Mouse (Mus musculus): ENCODE measurements around the gene Utrn. TPM values are rescaled to one million over a fixed set of nuclear protein-coding genes. Genes with fewer than 3 reads are reported as not detected.

Utrn gene
- total RNA-seq, 2 experiments from 2014 or later = 61.6 to 61.7 TPM

DNA sequence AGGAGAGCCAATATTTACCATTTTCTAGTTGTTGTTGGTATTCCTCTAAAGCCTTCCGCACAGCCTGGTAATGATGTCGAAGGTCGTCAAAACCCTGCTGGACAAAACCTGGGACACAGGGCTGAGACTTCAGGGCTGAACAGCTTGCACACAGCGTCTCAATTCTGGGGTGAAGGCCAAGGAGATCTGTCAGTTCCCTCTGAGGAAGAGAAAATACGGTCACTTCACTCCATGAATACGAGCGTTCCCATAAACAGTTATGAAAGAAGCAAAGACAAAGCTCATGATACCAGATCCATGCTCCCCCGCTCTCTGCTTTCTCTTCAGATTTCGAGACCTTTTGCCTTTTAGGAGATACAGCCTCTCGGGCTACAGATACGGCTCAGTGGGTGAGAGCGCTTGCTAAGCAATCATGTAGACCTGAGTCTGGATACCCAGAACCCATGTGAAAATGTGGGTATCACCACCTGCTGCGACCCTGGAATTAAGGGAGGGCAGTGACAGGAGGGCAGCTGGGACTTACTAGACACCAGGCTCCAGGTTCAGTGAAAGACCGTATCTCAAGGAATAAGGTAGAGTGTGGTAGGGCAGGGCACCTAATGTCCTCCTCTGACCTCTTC is 155.8 kb downstream of the Utrn start:
- DNase-seq (ENCODE audit: low spot score in 2 of 2) = no peak
- intact Hi-C loops (cut with DNase I) = no loop called here

DNA sequence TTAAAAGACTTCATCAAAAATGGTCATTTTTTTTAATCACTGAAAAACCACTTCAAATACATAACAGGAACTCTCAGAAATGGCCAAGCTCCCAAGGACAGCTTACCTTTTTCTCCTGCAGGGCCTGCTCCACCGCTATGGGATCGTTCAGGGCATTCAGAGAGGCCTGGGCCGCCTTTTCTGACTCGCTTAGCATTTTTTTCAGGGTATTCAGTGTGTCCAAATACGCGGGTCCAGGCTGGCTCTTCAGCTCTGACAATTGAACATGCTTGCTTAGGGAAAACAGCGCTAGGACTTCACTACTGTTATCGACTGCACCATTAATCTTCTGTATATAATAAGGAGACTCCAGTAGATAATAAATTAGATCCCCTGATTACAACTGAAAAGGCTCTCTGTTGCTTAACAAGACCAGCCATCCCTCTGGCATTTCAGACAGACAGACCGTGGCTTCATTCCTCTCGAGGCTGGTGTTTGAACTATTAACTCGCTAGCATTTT is 157.8 kb downstream of the Utrn start:
- no peak for DNase-seq (ENCODE audit: low spot score in 2 of 2)
- intact Hi-C loops (cut with DNase I) = no loop called here

DNA sequence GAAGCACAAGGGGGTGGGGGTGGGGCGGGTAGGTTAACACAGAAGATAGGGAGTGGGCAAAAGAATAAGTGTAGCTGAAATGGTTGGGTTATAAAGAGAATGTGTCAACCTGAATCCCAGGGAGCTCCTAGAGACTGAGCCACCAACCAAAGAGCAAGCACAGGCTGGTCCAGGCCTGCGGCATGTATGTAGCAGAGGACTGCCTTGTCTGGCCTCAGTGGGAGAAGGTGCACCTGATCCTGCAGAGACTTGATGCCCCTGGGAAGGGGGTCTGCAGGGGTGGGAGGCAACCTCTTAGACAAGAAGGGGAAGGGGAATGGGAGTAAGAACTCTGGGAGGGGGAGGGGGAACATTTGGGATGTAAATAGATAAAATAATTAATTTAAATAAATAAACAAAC is 162.6 kb downstream of the Utrn start:
- DNase-seq (ENCODE audit: low spot score in 2 of 2) = no peak
- intact Hi-C loops (cut with DNase I) = no loop called here

DNA sequence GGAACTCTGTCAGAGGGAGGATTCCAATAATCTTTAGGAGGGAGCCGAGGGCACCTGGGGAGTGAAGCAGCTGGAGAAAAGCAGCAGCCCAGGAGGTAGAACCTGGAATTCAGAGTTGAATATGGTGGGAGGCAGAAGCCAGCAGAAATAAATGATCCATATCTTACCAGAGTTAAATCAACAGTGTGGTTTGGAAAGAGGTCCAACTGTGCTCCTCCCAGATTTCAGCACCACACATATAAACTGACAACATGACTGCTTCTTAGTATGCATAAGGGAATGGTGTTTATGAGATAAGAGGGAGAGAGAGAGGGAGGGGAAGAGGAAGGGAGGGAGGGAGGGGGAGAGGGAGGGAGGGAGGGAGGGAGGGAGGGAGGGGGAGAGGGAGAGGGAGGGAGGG is 163.2 kb downstream of the Utrn start:
- no peak for DNase-seq (ENCODE audit: low spot score in 2 of 2)
- intact Hi-C loops (cut with DNase I) = no loop called here

DNA sequence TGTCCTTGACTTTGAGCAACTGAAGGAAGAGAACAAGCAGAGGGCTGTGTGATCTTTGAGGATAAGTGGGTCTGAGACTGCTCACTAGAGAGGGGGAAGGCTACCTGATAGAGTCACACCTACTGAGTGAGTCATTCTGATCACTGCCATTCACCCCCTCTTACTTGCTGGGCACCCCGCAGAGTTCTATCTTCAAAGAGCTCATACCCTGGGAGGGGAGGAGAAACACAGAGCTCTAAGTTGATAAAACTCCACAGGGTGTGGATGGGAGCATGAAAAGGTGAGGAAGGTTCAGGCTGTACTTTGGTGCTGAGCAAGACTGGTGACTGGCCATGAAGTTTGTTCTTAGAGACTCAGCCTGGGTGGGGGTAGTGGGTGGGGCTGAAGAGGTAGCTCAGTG is 164.9 kb downstream of the Utrn start:
- intact Hi-C loops (cut with DNase I) = no loop called here
- DNase-seq (ENCODE audit: low spot score in 2 of 2) = no peak

DNA sequence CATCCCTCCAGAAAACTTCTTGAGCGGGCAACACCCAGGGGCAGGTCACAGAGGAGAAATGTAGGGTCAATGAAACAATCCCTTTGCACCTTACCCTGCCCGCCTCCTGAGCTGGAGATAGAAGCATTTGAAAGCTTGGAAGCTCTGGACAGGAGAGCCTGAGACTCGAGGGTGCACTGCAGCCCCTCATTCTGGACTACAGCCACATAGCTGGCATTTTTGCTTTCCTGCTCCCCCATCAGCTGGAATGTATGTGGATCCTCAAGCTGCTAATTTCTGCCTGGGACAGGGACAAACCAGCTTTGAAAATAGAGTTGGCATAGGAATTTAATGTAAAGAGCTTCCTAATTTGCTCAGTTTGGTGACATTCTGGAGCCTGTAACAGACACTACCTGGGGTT is 165.6 kb downstream of the Utrn start:
- DNase-seq (ENCODE audit: low spot score in 2 of 2) = no peak
- intact Hi-C loops (cut with DNase I) = no loop called here

DNA sequence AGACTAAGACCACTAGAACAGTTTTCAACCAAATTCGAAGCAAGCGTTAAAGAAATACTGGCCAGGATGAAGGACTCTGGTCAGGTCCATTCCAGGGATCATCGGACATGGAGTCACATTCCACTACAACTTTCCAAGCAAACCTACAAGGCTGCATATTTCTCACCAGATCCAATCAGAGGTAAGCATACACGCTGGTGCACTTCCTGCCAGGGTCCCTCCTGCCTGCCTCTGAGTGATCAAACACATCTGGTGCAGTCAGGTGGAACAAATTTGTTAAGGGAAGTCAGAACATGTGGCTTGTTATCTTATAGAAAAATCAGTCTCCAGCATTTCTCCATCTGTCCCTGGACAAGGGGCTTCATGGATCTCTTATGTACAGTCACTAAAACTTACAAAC is 167.0 kb downstream of the Utrn start:
- intact Hi-C loops (cut with DNase I) = no loop called here
- DNase-seq (ENCODE audit: low spot score in 2 of 2) = no peak

DNA sequence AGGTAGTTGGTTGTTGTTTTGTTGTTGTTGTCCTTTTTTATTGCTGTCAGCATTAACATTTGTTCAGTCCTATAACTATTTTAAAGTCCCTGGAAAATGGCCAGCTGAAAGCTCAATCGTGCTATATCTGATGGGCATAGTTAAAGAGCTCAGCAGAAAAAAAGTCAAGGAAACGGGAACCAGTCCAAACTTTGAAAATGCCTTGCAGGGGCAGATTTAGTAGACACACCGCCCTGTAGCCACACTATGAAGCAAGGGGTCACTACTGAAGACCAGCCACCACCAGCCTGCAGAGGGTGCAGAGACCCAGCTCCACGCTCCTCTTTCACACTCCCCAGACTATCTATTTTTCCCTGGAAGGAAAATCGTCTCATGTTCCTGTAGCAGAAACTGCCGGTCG is 167.5 kb downstream of the Utrn start:
- DNase-seq (ENCODE audit: low spot score in 2 of 2) = no peak
- intact Hi-C loops (cut with DNase I) = no loop called here

DNA sequence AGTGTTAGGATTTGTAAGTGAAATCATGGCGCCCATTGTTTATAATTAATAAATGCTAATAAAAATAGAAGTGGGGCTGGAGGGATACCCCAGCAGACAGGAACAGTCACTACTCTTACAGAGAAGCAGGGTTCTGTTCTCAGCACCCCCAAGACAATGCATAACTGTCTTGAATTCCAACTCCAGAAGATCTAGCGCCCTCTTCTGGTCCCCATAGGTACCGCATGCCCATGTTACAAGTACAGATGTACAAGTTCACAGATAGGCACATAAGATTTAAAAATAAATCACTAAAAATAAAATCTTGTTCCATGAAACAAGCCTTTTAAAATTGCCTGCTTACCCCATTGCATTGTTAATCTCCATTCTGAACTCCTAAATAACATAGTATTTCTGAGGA is 168.6 kb downstream of the Utrn start:
- no peak for DNase-seq (ENCODE audit: low spot score in 2 of 2)
- intact Hi-C loops (cut with DNase I) = no loop called here

DNA sequence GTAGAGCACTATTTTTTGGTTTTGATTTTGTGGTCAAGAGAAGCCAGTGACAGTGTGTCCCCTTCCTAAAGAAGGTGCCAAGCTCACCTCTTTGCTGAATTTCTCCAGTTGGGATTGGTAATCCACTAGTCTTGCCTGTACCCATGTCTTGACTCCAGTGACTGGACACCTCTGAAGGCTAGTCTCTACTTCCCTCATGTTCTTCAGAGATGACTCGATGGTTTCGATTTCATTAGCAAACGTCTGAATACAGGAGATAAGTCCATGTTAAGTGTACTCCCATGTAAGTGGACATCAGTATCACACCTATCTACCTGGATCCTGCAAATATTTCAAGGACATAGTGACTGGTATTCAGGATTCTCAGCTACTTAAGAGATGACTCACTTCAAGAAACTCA is 171.3 kb downstream of the Utrn start:
- intact Hi-C loops (cut with DNase I) = no loop called here
- no peak for DNase-seq (ENCODE audit: low spot score in 2 of 2)

DNA sequence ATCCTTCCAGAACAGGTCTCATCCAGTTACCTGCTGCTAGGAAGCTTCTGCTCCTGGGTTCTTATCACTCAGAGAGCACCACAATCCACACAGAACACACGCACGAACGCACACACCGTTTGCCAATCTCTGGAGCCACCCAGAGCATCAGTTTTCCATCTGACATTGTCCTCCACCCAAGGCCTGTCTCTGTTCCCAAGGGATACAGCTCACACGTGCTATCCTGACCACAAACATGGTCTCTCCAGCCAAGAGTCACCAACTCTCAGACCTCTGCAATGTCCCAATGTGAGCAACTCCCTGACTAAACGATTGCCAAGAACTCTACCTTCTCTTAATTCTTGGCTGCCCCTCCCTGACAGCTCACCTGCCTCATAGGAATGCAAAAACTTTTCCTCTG is 172.5 kb downstream of the Utrn start:
- intact Hi-C loops (cut with DNase I) = no loop called here
- no peak for DNase-seq (ENCODE audit: low spot score in 2 of 2)

DNA sequence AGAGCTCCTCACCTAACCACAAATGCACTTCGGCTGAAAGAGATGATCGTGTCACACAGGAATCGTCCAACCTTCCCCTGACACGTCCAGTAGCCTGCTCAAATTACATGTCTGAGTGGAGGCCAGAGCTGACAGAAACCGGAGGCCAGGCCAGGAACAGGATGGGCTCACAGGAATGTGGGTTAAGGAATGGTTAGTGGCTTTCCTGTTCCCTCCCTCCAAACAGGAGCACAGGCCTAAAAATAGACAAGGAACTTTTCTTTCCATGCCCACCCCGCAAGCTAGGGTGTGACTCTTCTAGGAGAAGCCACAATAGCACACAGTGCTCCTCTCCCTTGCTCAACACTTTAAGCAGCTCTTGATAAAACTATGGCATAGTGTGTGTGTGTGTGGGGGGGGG is 174.4 kb downstream of the Utrn start:
- DNase-seq (ENCODE audit: low spot score in 2 of 2) = no peak
- intact Hi-C loops (cut with DNase I) = loop anchor here (5.0 kb wide), 2 partner anchors 228 to 298 kb away; no protein-coding TSS in a partner anchor

DNA sequence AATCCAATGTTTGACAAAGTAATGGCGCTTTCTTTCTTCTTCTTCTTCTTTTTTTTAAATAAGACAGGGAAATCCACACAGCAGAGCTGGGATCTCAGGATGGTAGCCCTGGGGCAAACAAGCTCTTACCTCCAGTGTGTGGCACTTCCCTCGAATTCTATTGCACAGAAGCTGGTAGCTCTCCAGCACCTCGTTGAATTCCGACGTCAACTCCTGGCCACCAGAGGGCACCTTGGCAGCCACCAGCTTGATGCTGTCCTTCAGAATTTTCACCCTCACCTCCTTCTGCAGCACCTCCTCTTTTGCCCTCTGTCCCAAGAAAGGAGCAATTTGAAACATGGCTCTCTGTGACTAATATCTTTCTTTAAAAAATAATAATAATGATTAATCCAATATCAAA is 178.6 kb downstream of the Utrn start:
- intact Hi-C loops (cut with DNase I) = loop anchor here (5.0 kb wide), 2 partner anchors 232 to 302 kb away; no protein-coding TSS in a partner anchor
- peak; percentile 36 to 40 for DNase-seq (ENCODE audit: low spot score in 2 of 2)

DNA sequence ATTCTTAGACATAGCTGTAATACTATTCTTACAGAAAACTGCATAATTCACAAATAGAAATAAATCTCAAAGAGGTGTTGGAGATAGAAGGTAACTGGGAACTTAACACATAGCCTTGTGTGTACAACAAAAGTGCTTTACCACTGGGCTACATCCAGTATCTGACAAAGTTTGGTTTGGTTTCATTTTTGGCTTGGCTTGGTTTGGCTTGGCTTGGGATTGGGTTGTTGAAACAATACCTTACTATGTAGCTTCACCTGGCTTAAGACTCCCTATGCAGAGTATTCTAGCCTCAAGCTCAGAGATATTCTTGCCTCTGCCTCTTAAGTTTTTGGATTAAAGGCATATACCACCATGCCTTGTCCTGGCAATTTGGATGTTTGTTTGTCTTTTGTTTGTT is 183.5 kb downstream of the Utrn start:
- intact Hi-C loops (cut with DNase I) = no loop called here
- DNase-seq (ENCODE audit: low spot score in 2 of 2) = no peak

DNA sequence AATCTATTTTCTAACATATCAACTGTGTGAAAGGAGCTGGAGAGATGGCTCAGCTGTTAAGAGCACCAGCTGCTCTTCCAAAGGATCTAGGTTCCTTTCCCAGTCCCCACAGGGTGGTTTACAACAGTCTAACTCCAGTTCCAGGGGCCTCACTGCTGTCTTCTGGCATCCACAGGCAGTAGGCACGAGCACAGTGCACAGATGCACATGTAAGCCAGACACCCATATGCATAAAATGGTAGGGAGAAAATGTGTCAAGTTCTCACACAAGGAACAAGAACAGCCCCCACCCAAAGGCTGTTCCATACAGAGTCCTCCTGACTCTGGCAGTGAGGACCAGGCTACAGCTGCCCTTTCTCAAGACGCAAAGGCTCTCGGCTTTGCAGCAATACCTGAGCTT is 185.1 kb downstream of the Utrn start:
- intact Hi-C loops (cut with DNase I) = no loop called here

DNA sequence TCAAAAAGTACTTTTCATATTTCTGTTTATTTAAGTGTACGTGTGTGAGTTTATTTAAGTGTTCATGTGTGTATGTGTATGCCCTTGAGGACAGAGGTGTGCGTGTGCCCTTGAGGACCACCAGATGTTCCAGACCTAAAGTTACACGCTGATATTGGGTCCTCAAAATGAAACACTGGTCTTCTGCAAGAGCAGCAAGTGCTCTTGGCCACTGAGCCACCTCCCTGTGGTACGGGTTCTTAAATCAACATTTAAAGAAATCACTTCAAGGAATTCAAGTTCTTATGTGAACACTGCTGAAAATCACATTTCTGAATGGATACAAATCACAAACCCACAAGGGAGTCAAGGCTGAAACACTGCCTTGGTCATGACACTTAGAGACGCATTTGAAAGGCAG is 195.9 kb downstream of the Utrn start:
- DNase-seq (ENCODE audit: low spot score in 2 of 2) = no peak
- intact Hi-C loops (cut with DNase I) = no loop called here

More for the DNA sequence above, 185.1 kb downstream of the Utrn start:
- DNase-seq (ENCODE audit: low spot score in 2 of 2) = peak; percentile 7 to 10

DNA sequence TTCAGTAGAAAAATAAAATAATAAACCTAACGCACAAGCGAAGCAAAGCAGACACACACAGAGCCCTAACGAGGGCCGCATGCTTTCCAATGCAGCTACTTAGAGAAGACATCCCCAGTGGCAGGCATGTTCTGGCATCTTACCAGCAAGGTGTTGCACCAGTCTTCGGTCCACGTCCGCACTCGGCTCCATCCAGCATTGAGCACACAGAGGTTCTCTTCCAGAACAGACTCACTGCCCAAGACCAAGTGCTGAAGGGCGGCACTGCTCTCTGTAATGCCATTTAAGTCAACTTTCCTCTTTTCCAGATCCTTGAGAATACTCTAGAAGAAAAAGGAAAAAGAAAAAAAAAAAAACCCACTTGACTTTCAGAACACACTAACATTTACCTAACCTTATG is 197.6 kb downstream of the Utrn start:
- intact Hi-C loops (cut with DNase I) = no loop called here
- DNase-seq (ENCODE audit: low spot score in 2 of 2) = no peak

DNA sequence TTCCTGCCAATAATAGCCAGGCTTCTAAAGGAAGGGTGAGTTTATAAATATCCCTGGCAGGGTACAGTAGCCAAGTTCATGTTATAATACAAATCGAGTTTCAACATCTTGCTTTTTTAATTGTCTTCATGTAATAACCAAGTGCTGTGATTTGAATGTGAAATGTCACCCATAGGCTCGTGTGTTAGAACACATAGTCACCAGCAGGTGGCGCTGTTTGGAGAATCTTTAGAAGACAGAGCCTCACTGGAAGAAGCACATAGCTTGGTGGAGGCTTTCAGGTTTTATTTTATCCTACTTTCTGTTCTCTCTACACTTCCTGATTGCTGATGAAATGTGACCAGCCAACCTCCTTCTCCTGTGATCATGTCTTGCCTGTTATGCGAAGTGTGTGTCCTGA is 207.1 kb downstream of the Utrn start:
- intact Hi-C loops (cut with DNase I) = no loop called here
- no peak for DNase-seq (ENCODE audit: low spot score in 2 of 2)

DNA sequence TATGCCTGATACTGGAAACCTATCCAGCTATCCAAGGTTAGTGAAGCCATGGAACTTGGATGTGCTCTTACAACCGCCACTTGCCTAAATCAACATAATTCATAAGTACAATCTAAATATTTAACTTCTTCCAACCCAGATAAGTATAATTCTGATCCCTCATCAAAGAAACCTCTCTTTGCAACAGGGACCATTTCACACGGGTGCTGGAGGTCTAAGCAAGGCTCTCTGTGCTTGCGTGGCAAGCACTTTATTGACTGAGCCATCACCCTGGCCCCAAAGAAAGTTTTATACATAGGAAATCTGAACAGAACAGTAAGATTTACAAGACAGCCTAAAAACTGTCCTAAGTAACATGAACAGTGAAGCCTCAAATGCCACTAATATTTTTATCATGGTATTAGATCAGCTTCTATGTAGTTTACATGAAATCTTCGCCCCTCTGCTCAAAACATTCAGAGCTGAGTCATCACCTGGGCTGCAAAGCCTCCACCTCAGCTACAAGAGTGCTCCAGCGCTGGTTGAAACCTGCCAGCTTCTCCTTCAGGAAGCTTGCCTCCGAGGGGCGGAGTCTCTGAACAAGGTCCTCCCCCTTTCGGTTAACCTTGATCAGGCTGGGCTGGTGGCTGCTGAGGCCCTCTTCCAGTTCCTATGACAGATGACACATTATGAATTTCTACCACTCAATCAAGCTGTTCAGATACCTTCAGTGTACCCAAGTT is 211.0 kb downstream of the Utrn start:
- intact Hi-C loops (cut with DNase I) = no loop called here
- no peak for DNase-seq (ENCODE audit: low spot score in 2 of 2)

DNA sequence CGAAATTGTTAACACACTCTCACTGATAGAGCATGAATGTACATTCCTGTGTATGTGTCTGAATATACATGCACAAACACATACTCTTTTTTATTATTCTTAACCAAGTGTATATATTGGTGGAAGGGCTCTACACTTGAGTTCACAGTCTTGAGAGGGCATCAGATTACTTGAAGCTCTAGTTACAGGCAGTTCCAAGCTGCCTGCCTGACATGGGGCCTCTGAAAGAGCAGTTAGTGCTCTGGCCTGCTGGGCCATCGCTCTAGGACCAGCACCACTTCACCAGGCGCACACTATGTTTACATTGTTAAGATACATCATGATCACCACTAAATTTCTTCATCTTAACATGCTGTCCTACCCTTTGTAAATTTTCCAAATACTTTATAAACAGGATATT is 216.2 kb downstream of the Utrn start:
- intact Hi-C loops (cut with DNase I) = no loop called here
- DNase-seq (ENCODE audit: low spot score in 2 of 2) = no peak

DNA sequence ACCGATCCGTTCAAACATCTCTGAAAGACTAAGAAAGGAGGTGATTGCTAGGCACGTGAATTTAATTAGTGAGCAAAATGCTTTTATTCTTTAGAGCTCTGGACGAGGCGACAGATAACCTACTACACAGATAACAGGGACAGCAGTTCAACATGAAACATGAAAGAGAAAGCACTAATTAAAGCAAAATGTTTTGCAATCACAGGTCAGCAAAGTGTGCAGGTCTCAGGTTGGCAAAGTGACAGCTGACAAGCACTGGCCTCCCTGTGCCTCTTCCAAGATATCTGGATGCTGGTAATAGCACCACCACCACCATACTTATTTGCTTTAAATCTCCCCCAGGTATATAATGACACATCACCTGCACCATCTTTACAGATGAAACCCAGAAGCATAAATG is 223.0 kb downstream of the Utrn start:
- intact Hi-C loops (cut with DNase I) = no loop called here

More for the DNA sequence above, 223.0 kb downstream of the Utrn start:
- DNase-seq (ENCODE audit: low spot score in 2 of 2) = no peak

Data from left cerebral cortex, postnatal 36 days (tissue).